Mouse (Mus musculus): ENCODE measurements around the gene Hyal3.

GRCm38 (mm10) chr9:107544729-107545128, 35.9 kb upstream of the Hyal3 start:
- TF ChIP-seq CTCF (IDR thresholded peaks at IDR 0.05; ENCODE audit: low read depth) = no peak
- no peak for TF ChIP-seq EP300 (optimal IDR thresholded peaks at IDR 0.05)

All from stomach, postnatal 0 days (tissue).